Mouse (Mus musculus) E14TG2a.4 (cell line): Measurements from ENCODE around the gene Wdr62.

Experiments used
- CTCF ChIP-seq: conservative IDR thresholded peaks from 2 replicates; pipeline ENCODE4 v1.5.1; 2014; ENCODE audit warnings: low read length
- NANOG ChIP-seq: IDR thresholded peaks from 2 replicates; pipeline ENCODE4 v1.6.1; 2014; ENCODE audit warnings: borderline replicate concordance, low read length, mixed read lengths

DNA sequence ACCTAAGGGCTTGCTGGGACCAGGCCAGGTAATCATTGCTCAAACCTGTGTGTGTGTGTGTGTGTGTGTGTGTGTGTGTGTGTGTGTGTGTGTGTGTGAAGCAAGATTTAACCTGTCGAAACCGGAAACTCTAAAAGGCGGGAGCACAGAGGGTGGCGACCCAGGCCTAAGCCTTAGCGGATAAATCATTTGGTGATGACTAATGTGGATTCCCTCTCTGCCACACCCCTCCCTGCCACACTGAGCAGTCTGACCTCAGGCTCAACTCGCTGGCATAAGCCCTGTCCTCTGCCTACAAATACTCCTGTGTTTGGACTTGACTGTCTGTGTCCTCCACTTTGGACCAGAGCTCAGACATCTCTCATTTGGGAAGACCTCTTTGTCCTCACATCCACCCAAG lies 84.0 kb downstream of the Wdr62 start:
- TF ChIP-seq CTCF: no peak
- no peak for TF ChIP-seq NANOG
